Mouse (Mus musculus) left cerebral cortex, adult 6 months (tissue): ENCODE data around the gene Atxn2l. TPM values are rescaled to one million over a fixed set of nuclear protein-coding genes. Genes with fewer than 3 reads are reported as not detected.

ENCODE experiments used
- long read RNA-seq, 2 experiments: library from polyadenylated mRNA; unstranded; transcript quantifications; one replicate each; pipeline ENCODE4 v2.0.0; 2019 to 2020
- polyA plus RNA-seq: library from polyadenylated mRNA; unstranded; fragments of <200 nt; fragmentation: Nextera tagmentation; gene quantifications from 2 replicates; pipeline ENCODE4 v1.2.3, GENCODE M21; 2021

The Atxn2l gene
- polyA plus RNA-seq, result 24.0 and 51.0 TPM in 2 replicates
- long read RNA-seq, experiment 1, partial matches to known transcripts, result 3 of 13 reads
- long read RNA-seq, experiment 1, other reads (novel, unspliced or antisense), result 10 of 13 reads
- long read RNA-seq, experiment 2, partial matches to known transcripts, result 1 of 4 reads
- long read RNA-seq, experiment 2, other reads (novel, unspliced or antisense), result 3 of 4 reads

DNA sequence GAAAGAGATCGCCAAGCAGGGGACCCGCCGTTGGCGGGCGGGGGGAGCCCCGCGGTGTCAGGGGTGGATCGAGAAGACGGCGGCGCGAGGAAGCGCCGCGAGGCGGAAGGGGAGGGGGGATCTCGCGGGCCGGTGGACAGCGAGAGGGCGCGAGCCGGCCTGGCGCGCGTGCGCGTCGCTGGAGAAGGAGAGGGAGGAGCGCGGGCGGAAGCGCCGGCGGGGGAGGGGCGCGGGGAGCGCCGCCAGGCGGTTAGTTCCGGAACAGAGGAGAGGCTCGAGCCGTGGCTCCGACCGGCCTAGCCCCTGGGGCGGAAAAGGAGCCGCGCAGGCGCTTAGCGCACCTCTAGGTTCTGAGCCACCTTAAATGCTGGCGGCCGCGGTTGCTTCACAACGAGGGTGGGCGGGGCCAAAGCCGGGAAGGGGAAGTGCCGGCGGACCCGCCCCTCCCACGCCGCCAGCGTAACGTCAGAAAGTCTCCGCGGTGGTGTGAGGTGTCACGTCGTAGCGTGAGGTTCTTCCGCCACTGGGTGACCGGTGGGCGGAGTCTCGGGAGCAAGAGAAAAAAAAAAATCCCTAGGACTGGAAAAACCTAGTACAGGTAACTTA is at the start of gene Atxn2l:
Gene Atxn2l, minus strand, starts transcription at position 165 of the 606 bp plus-strand sequence.

DNA sequence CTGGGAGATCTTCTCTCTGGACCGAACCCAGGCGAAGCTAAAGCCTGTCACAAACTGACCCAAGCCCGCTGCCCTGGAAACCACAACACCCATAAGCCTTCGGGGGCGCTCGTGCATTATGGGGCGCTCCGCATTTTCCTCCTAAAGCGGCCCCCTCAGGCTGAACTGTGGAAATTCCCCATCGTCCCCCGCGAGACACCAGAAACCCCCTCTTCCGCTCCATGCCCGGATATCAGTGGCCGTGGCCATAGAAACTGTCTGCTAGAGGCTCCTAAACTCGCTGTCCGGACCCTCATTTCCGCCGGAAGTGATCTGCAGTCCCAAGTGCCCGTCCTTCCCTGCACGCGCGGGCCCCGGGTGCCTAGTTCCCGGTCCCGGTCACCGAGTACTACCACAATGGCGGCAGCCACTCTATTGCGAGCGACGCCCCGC is 16.2 kb downstream of the Atxn2l start, which contains the start of gene Tufm:
Gene Tufm, plus strand, starts transcription at position 310 of the 432 bp plus-strand sequence.

DNA sequence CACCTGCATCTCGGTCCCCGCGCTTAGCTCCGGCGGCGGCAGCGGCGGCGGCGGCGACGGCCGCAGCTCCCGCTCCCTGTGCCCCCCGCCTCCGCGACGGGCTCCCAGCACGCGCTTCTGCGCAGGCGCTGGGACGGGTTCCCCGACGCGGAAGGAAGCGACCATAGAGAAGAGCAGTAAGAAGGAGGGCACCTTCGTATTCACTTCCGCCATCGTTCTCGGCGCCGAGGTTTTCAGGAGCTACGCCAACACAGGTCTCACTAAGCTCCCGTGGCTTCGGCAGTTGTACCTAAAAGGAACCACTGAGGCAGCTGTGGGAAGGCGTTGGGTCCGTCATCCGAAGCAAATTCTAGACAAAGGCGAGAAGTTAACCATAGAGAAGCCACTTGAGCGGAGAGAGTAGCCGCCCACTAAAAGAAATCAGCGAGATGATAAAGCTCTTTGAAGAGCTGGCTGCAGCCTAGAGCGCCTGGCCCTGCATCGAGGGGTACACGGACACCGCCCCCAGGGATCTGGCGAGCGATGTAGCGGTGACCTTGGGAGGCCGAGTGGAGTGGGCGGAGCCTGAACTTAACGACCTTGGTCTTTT is 28.1 kb downstream of the Atxn2l start, which contains the start of gene Sh2b1:
Gene Sh2b1, minus strand, starts transcription at position 432 of the 589 bp plus-strand sequence.

DNA sequence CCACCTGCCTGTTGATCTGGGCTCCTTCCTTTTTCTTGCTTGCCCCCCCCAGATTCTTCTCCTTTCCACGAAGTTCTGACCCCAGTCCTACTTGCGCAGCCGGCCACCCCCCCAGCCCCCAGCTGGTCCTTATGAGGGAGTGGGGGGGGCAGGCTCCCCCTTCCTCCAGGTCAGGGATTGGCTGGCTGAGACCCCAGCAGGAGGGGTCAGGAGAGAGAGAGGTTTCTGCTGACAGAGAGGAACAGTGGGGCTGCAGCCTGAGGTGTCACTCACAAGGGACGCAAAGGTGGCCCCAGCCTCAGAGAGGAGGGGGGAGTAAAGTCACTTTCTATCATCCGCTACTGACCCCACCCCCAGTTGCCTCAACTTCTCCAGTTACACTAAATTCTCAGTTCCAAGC is 40.2 kb downstream of the Atxn2l start, which contains the start of gene Atp2a1:
Gene Atp2a1, minus strand, starts transcription at position 105 of the 400 bp plus-strand sequence.

Other genes with a start within 250 kb of the Atxn2l start
- 4.2 and 12.0 TPM in 2 replicates for gene Sbk1, start 230.8 kb downstream of the Atxn2l start, polyA plus RNA-seq
- 0.23 TPM in 1 of 2 replicates, not detected in the other for gene Lat, start 133.9 kb downstream of the Atxn2l start, polyA plus RNA-seq
- gene Spns1, start 126.0 kb downstream of the Atxn2l start, polyA plus RNA-seq, result 54.9 and 66.0 TPM in 2 replicates
- gene Nfatc2ip, start 106.7 kb downstream of the Atxn2l start, polyA plus RNA-seq, result 0.64 and 0.77 TPM in 2 replicates
- gene Cd19, start 88.5 kb downstream of the Atxn2l start, polyA plus RNA-seq, result not detected in 2 replicates
- gene Rabep2, start 74.7 kb downstream of the Atxn2l start, polyA plus RNA-seq, result 7.3 and 9.3 TPM in 2 replicates
- 0.15 and 0.22 TPM in 2 replicates for gene Atp2a1, start 40.3 kb downstream of the Atxn2l start, polyA plus RNA-seq
- gene Sh2b1, start 28.0 kb downstream of the Atxn2l start, polyA plus RNA-seq, result 24.0 and 39.6 TPM in 2 replicates
- 83.4 and 84.3 TPM in 2 replicates for gene Tufm, start 16.1 kb downstream of the Atxn2l start, polyA plus RNA-seq
- 172 and 199 TPM in 2 replicates for gene Eif3c, start 63.0 kb upstream of the Atxn2l start, polyA plus RNA-seq
- 0.43 and 0.50 TPM in 2 replicates for gene Apobr, start 81.5 kb upstream of the Atxn2l start, polyA plus RNA-seq
- 14.3 and 14.5 TPM in 2 replicates for gene Cln3, start 82.4 kb upstream of the Atxn2l start, polyA plus RNA-seq
- not detected in 2 replicates for gene Il27, start 91.5 kb upstream of the Atxn2l start, polyA plus RNA-seq
- gene Nupr1, start 127.4 kb upstream of the Atxn2l start, polyA plus RNA-seq, result 44.2 and 54.6 TPM in 2 replicates
- 29.1 and 30.0 TPM in 2 replicates for gene Sgf29, start 145.9 kb upstream of the Atxn2l start, polyA plus RNA-seq
- gene Sult1a1, start 173.0 kb upstream of the Atxn2l start, polyA plus RNA-seq, result 13.9 and 18.1 TPM in 2 replicates
- 240 and 251 TPM in 2 replicates for gene Bola2, start 192.0 kb upstream of the Atxn2l start, polyA plus RNA-seq
- 10.0 and 10.4 TPM in 2 replicates for gene Slx1b, start 192.3 kb upstream of the Atxn2l start, polyA plus RNA-seq
- gene Coro1a, start 204.3 kb upstream of the Atxn2l start, polyA plus RNA-seq, result 128 and 147 TPM in 2 replicates